In genomic region chr6:141853616-141854015, GRCm38 (mm10) we compare ENCODE assay signal across 23 mouse cellular contexts. TPM values are rescaled to one million over a fixed set of nuclear protein-coding genes. Genes with fewer than 3 reads are reported as not detected.
"Had no signal": no experiment of that assay in that cellular context is flagged by ENCODE, and none has a peak within 500 bp of the region (broad histone marks: within the 10 kb centered on the region; RNA-seq: fewer than 3 reads in every experiment).

No protein-coding gene starts in this region.

- ATAC-seq: intestine, embryonic 16.5 days; liver, postnatal 0 days had no signal

- DNase-seq: kidney, adult 18-20 months; kidney, adult 9 months; kidney, postnatal 25 days; left cerebral cortex, postnatal 4 days; liver, postnatal 0 days; lung, postnatal 14 days; lung, postnatal 4 days; midbrain, embryonic 14.5 days; right cerebral cortex, adult 18-20 months; right cerebral cortex, postnatal 14 days; right cerebral cortex, postnatal 4 days; thymus, postnatal 25 days had no signal

- H3K4me2 ChIP-seq: limb, embryonic 12.5 days; limb, embryonic 15.5 days; liver, embryonic 11.5 days; midbrain, embryonic 11.5 days had no signal

- H3K9ac ChIP-seq: limb, embryonic 12.5 days; limb, embryonic 15.5 days; liver, embryonic 14.5 days; liver, postnatal 0 days had no signal

- H3K9me3 ChIP-seq: limb, embryonic 12.5 days; limb, embryonic 15.5 days had no signal

- H3K4me1 ChIP-seq: limb, embryonic 12.5 days; limb, embryonic 15.5 days had no signal

- H3K27me3 ChIP-seq: limb, embryonic 12.5 days; limb, embryonic 15.5 days had no signal

- H3K4me3 ChIP-seq: limb, embryonic 12.5 days; limb, embryonic 15.5 days had no signal

- H3K27ac ChIP-seq: limb, embryonic 12.5 days; limb, embryonic 15.5 days; liver, embryonic 14.5 days had no signal

- H3K36me3 ChIP-seq: limb, embryonic 12.5 days; limb, embryonic 15.5 days had no signal

RNA-seq across cellular contexts. Expression of gene Slco1a4, which starts 2.4 kb away (rescaled TPM):
- total RNA-seq: megakaryocyte progenitor cell, adult 5-6 weeks; megakaryocyte-erythroid progenitor cell, adult 5-6 weeks had no signal
- polyA plus RNA-seq: intestine, embryonic 16.5 days; limb, embryonic 12.5 days; liver, embryonic 11.5 days; liver, embryonic 14.5 days; lung, embryonic 16.5 days; midbrain, embryonic 11.5 days; neural tube, embryonic 14.5 days; stomach, embryonic 14.5 days had no signal
